Mouse (Mus musculus): ENCODE data around the gene Tead4.
"Not testable (repeated sequence)": the region's sequence is repeated elsewhere in the genome, so short reads cannot be mapped to it uniquely, and the experiment has no call there.

The Tead4 gene

GRCm38 (mm10) chr6:128237102-128237763 lies 63.4 kb downstream of the Tead4 start:
- no peak for DNase-seq (ENCODE audit: low spot score)

GRCm38 (mm10) chr6:128236581-128236980 lies 64.0 kb downstream of the Tead4 start:
- no peak for DNase-seq (ENCODE audit: low spot score)

- no peak for DNase-seq (ENCODE audit: low spot score)
Observed at GRCm38 (mm10) chr6:128234206-128234605, 66.4 kb downstream of the Tead4 start.

GRCm38 (mm10) chr6:128232216-128232615 lies 68.4 kb downstream of the Tead4 start:
- DNase-seq (ENCODE audit: low spot score): no peak

- DNase-seq (ENCODE audit: low spot score): no peak
Observed at GRCm38 (mm10) chr6:128231741-128232140, 68.9 kb downstream of the Tead4 start.

GRCm38 (mm10) chr6:128227438-128228017 lies 73.1 kb downstream of the Tead4 start:
- DNase-seq (ENCODE audit: low spot score): no peak

GRCm38 (mm10) chr6:128226941-128227340 lies 73.7 kb downstream of the Tead4 start:
- no peak for DNase-seq (ENCODE audit: low spot score)

GRCm38 (mm10) chr6:128225846-128226176 lies 74.8 kb downstream of the Tead4 start:
- DNase-seq (ENCODE audit: low spot score): no peak

- no peak for DNase-seq (ENCODE audit: low spot score)
Observed at GRCm38 (mm10) chr6:128225009-128225845, 75.4 kb downstream of the Tead4 start.

GRCm38 (mm10) chr6:128223159-128223558 lies 77.5 kb downstream of the Tead4 start:
- DNase-seq (ENCODE audit: low spot score): no peak

- not testable (repeated sequence) for DNase-seq (ENCODE audit: low spot score)
Observed at GRCm38 (mm10) chr6:128215004-128215403, 85.6 kb downstream of the Tead4 start.

GRCm38 (mm10) chr6:128209199-128209598 lies 91.4 kb downstream of the Tead4 start:
- not testable (repeated sequence) for DNase-seq (ENCODE audit: low spot score)

GRCm38 (mm10) chr6:128208491-128209170 lies 92.0 kb downstream of the Tead4 start:
- DNase-seq (ENCODE audit: low spot score): no peak

GRCm38 (mm10) chr6:128203557-128203956 lies 97.1 kb downstream of the Tead4 start:
- no peak for DNase-seq (ENCODE audit: low spot score)

- DNase-seq (ENCODE audit: low spot score): peak; percentile 31
Observed at GRCm38 (mm10) chr6:128200847-128201640, 99.6 kb downstream of the Tead4 start.

- DNase-seq (ENCODE audit: low spot score): peak; percentile 99
Observed at GRCm38 (mm10) chr6:128200116-128200846, 100.3 kb downstream of the Tead4 start.

GRCm38 (mm10) chr6:128183521-128183920 lies 117.1 kb downstream of the Tead4 start:
- peak; percentile 49 for DNase-seq (ENCODE audit: low spot score)

- no peak for DNase-seq (ENCODE audit: low spot score)
Observed at GRCm38 (mm10) chr6:128181176-128181575, 119.4 kb downstream of the Tead4 start.

- DNase-seq (ENCODE audit: low spot score): no peak
Observed at GRCm38 (mm10) chr6:128179651-128180050, 121.0 kb downstream of the Tead4 start.

GRCm38 (mm10) chr6:128179247-128179646 lies 121.4 kb downstream of the Tead4 start:
- DNase-seq (ENCODE audit: low spot score): no peak

GRCm38 (mm10) chr6:128178681-128179080 lies 121.9 kb downstream of the Tead4 start:
- no peak for DNase-seq (ENCODE audit: low spot score)

All from ovary, adult 18-20 months (tissue).